Mouse (Mus musculus) G1E (cell line): Measurements from ENCODE around the gene Clip1. TPM values are rescaled to one million over a fixed set of nuclear protein-coding genes. Genes with fewer than 3 reads are reported as not detected.
A peak's percentile ranks its signal among the peaks of the same experiment; 100 is the strongest.

ENCODE experiments used
- ATAC-seq: 2 replicates; pipeline ENCODE4 v1.8.0; 2016; ENCODE audit warnings: mild to moderate bottlenecking; ENCODE audit not compliant: insufficient number of reproducible peaks, poor library complexity, low FRiP score, severe bottlenecking; ENCODE audit errors: extremely low read depth
- DNase-seq: peaks from one replicate; pipeline ENCODE4 v3.0.0; 2012; ENCODE audit warnings: low spot score
- H3K27me3 ChIP-seq: 2 replicates; pipeline ENCODE4 v1.6.1; 2012; ENCODE audit warnings: mild to moderate bottlenecking, low read length, inconsistent platforms; ENCODE audit not compliant: insufficient read depth
- H3K36me3 ChIP-seq: replicated peaks from 2 replicates; pipeline ENCODE3; 2012; ENCODE audit warnings: mild to moderate bottlenecking, inconsistent platforms
- H3K4me1 ChIP-seq: 2 replicates; pipeline ENCODE4 v1.6.1; 2012; ENCODE audit warnings: low read depth, low read length, inconsistent platforms, mixed read lengths; ENCODE audit not compliant: insufficient read depth
- H3K4me3 ChIP-seq: 2 replicates; pipeline ENCODE4 v1.5.1; 2012; ENCODE audit warnings: low read depth, mild to moderate bottlenecking, inconsistent platforms, low read length, moderate library complexity, mixed read lengths
- H3K9me3 ChIP-seq: replicated peaks from 2 replicates; pipeline ENCODE4 v1.6.1; 2012; ENCODE audit warnings: inconsistent platforms
- CTCF ChIP-seq: IDR thresholded peaks from 2 replicates; pipeline ENCODE4 v1.5.1; 2012; ENCODE audit warnings: low read depth, low read length, inconsistent platforms, mixed read lengths
- GATA1 ChIP-seq: IDR thresholded peaks from 2 replicates; pipeline ENCODE4 v1.6.1; 2012; ENCODE audit warnings: borderline replicate concordance, low read length, inconsistent platforms, mixed read lengths
- GATA2 ChIP-seq: IDR thresholded peaks from 2 replicates; pipeline ENCODE4 v1.6.1; 2012; ENCODE audit warnings: low read depth, low read length, inconsistent platforms, borderline replicate concordance
- POLR2AphosphoS5 ChIP-seq: IDR thresholded peaks from 2 replicates; pipeline ENCODE4 v1.6.1; 2012; ENCODE audit warnings: low read depth, low read length, inconsistent platforms; ENCODE audit not compliant: insufficient replicate concordance
- TAL1 ChIP-seq: conservative IDR thresholded peaks from 2 replicates; pipeline ENCODE4 v1.6.1; 2012; ENCODE audit warnings: low read depth, low read length, inconsistent platforms, mixed read lengths
- polyA plus RNA-seq: library from polyadenylated mRNA; stranded (reverse); fragments of >175 nt; gene quantifications from 2 replicates; pipeline ENCODE4 v1.2.3, GENCODE M21; 2012
- total RNA-seq, 2 experiments: library from RNA; stranded (forward) in 1 of 2; stranded (reverse) in 1 of 2; fragments of 200-1000 nt in 1 of 2; fragments of >200 nt in 1 of 2; fragmentation: Nextera tagmentation in 1 of 2; gene quantifications; 2 replicates each; pipeline ENCODE4 v1.2.3; 2014 to 2017

The Clip1 gene
- total and polyA plus RNA-seq, 3 experiments, result 12.9 to 59.1 (median 49.1) TPM

DNA sequence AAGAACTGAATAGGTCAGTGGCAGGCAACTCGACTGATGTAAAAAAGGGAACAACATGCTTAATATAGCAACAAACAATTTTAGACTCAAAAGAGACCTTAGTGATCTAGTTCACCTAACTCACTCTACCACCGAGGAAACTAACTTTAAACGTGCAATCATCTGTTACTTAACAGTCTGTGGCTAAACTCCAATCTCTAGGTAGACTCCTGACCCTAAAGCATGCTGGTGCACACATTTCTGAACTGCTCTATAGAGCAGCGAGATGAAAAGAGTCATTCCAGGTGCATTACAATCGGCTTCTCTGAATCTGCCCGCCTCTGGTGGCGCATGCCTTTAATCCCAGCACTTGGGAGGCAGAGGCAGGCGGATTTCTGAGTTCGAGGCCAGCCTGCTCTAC is 8.7 kb downstream of the Clip1 start:
- Histone ChIP-seq H3K27me3 (no peaks in the 10 kb centered on the region), H3K4me3 (no peak overlapping the region), H3K9me3 (no peaks in the 10 kb centered on the region), H3K4me1 (peaks cover 14% of the 10 kb centered on the region), H3K36me3 (peaks cover 24% of the 10 kb centered on the region)
- no peak for ATAC-seq
- DNase-seq, result no peak
- no peak for TF ChIP-seq GATA1
- TF ChIP-seq POLR2AphosphoS5, result no peak
- no peak for TF ChIP-seq GATA2

DNA sequence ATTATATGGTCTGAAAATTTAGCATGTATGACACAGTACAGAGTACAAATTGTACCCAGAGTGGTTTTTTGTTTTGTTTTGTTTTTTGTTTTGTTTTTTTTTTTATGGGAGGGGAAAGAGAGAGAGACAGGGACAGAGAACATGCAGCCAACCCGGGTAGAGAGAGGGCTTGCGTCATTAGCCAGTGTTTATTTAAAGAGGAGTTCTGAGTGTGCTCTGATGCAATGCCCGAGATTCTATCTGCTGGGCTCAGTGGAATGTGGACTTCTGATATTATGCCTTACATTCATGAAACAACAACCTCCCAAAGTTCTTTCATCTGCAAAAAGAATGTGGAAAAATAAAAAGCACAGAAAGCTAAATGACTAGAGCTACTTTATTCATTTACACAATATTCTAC is 9.2 kb downstream of the Clip1 start:
- H3K4me1 ChIP-seq, result peaks cover 19% of the 10 kb centered on the region
- no peak for ATAC-seq
- peaks cover 22% of the 10 kb centered on the region for H3K36me3 ChIP-seq
- no peaks in the 10 kb centered on the region for H3K9me3 ChIP-seq
- DNase-seq, result no peak
- no peak overlapping the region for H3K4me3 ChIP-seq
- no peaks in the 10 kb centered on the region for H3K27me3 ChIP-seq
- TF ChIP-seq GATA2 (no peak), CTCF (no peak), TAL1 (no peak), GATA1 (no peak), POLR2AphosphoS5 (no peak)

DNA sequence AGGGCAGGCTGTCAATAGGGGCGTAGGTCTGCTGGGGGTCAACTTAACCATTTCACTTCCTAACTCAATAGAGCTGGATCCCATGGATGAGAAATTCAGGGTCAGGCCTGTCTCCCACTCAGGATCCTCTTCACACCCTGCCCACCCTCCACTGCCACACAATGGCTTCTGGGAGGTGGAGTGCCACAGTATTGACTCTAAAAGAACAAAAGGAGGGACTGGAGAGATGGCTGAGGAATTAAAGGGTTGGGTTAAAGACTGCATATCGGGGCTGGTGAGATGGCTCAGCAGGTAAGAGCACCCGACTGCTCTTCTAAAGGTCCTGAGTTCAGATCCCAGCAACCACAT is 13.0 kb downstream of the Clip1 start:
- no peak for ATAC-seq
- TF ChIP-seq GATA1 (no peak), POLR2AphosphoS5 (no peak), CTCF (no peak), TAL1 (no peak), GATA2 (no peak)
- Histone ChIP-seq H3K4me3 (no peak overlapping the region), H3K27me3 (no peaks in the 10 kb centered on the region), H3K9me3 (no peaks in the 10 kb centered on the region), H3K4me1 (peaks cover 35% of the 10 kb centered on the region), H3K36me3 (peaks cover 26% of the 10 kb centered on the region)
- DNase-seq, result no peak

DNA sequence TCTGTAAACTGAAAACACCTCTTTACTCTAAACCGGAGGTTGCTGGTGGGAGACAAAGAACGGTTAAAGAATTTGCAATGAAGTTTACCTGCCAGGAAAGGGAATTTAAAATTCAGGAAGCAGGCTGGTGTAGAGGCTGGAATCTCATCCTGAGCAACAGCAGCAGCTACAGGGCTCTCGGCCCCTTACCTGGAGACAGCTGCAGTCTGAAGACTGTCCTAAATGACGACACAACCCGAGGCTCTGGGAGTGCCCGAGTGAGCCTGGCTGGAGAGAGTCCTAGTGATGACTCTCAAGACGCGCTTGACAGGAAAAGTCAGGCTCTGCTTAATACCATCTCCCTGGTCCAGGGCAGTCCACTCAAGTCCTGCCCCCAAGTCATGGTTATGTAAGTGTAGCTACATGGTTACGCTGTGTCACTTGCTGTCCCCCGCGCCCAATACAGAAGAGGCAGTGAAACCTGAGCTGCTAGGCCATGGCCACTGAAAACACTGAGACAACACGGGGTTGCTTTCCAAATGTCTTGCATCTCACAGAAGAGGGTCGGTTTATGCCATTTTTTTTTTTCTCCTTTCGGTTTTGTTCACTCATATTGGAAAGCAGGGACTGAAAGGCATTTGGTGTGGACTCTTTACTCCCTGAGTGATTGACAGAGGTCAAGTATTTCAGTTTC is 13.5 kb downstream of the Clip1 start:
- peaks cover 36% of the 10 kb centered on the region for H3K4me1 ChIP-seq
- no peak for DNase-seq
- no peaks in the 10 kb centered on the region for H3K9me3 ChIP-seq
- TF ChIP-seq POLR2AphosphoS5, result no peak
- no peak for TF ChIP-seq TAL1
- no peak for TF ChIP-seq GATA1
- no peak for TF ChIP-seq GATA2
- no peak for TF ChIP-seq CTCF
- no peaks in the 10 kb centered on the region for H3K27me3 ChIP-seq
- H3K4me3 ChIP-seq, result peak overlapping the region; percentile 42; the same call in 1 of the 2 replicates
- 0 out of 2 replicates have a peak, but pooled peaks have one; percentile 15 for ATAC-seq
- H3K36me3 ChIP-seq, result peaks cover 27% of the 10 kb centered on the region

DNA sequence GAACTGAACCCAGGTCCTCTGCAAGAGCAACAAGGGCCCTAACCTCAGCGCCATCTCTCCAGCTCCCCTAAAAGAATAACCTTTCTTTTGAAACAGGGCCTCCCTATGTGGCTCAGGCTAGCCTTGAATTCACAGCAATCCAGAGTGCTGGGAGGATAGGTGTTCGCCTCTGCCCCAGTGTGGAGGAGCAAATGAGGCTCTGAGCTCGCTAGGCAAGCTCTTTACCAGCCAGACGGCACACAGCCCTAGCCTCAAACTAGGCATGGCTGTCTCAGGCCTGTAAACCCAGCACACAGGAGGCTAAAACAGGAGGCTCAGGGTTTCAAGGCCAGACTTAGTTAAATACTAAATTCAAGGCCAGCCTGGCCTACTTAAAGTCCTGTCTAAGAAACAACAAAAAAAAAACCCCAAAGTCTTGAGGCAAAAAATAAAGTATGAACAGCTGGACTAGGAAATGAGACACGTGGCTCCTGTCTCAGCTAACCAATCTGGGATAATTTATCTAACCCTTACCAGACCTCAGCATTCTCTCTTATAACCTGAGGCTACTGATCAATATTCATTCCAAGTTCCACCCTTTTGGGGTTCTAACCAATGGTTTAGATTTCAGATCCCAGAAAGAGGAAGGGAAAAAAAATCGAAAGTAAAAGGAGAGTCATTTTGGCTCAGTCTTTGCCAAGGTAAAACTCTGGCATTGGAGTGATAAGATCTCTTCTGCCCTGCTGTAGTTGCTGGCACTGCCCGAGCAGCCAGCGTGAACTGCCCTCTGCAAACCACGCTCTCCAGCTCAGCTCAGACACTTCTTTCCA is 14.2 kb downstream of the Clip1 start:
- Histone ChIP-seq H3K4me1 (peaks cover 38% of the 10 kb centered on the region), H3K27me3 (no peaks in the 10 kb centered on the region), H3K4me3 (peak overlapping the region; percentile 42; the same call in 1 of the 2 replicates), H3K9me3 (no peaks in the 10 kb centered on the region), H3K36me3 (peaks cover 28% of the 10 kb centered on the region)
- DNase-seq, result no peak
- ATAC-seq, result no peak
- TF ChIP-seq GATA1, result no peak
- TF ChIP-seq POLR2AphosphoS5, result no peak
- TF ChIP-seq TAL1, result no peak
- no peak for TF ChIP-seq CTCF
- no peak for TF ChIP-seq GATA2

DNA sequence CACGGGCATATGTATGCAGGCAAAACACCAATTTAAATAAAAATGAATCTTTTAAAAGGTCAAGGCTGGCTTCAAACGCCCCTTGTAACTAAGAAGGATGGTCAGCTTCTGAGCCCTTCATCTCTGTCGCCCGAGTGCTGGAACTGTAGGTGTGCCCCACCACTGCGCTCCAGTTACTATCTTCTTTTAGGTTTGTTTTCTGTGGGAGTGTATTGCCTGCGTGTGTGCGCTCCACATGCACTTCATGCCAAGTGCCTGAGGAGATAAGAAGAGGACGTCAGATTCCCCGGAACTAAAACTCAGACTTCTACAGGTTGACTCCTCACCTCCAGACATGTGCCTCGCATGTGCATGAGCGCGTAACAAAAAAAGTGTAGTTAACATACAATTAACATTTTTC is 16.5 kb downstream of the Clip1 start:
- peaks cover 38% of the 10 kb centered on the region for H3K4me1 ChIP-seq
- H3K9me3 ChIP-seq, result no peaks in the 10 kb centered on the region
- no peak for TF ChIP-seq GATA1
- no peaks in the 10 kb centered on the region for H3K27me3 ChIP-seq
- ATAC-seq (no peak), DNase-seq (no peak)
- no peak overlapping the region; the same call in 1 of the 2 replicates for H3K4me3 ChIP-seq
- peaks cover 22% of the 10 kb centered on the region for H3K36me3 ChIP-seq
